Mouse (Mus musculus) neural tube, embryonic 13.5 days (tissue): ENCODE results near the gene Il12rb2. TPM values are rescaled to one million over a fixed set of nuclear protein-coding genes. Genes with fewer than 3 reads are reported as not detected.

ENCODE experiments used
- ATAC-seq: fragments of 200-750 bp; cut with Nextera tagmentation; 2 replicates; pipeline ENCODE4 v1.8.0; 2017; ENCODE audit warnings: low read depth, mild to moderate bottlenecking, moderate TSS enrichment, moderate library complexity
- H3K27ac ChIP-seq: fragments of 300-500 bp; sonication (generic); replicated peaks from 2 replicates; pipeline ENCODE4 v1.5.1; 2015; ENCODE audit warnings: moderate library complexity, mild to moderate bottlenecking, inconsistent platforms
- H3K27me3 ChIP-seq: fragments of 300-500 bp; sonication (generic); 2 replicates; pipeline ENCODE4 v1.6.1; 2015; ENCODE audit warnings: mild to moderate bottlenecking, inconsistent platforms
- H3K36me3 ChIP-seq: fragments of 300-500 bp; sonication (generic); 2 replicates; pipeline ENCODE4 v1.6.1; 2015; ENCODE audit warnings: mild to moderate bottlenecking, inconsistent platforms
- H3K4me1 ChIP-seq: fragments of 300-500 bp; sonication (generic); replicated peaks from 2 replicates; pipeline ENCODE4 v1.6.1; 2015; ENCODE audit warnings: inconsistent platforms
- H3K4me2 ChIP-seq: fragments of 300-500 bp; sonication (generic); 2 replicates; pipeline ENCODE4 v1.6.1; 2015; ENCODE audit warnings: inconsistent platforms, mild to moderate bottlenecking, moderate library complexity
- H3K4me3 ChIP-seq: fragments of 300-500 bp; sonication (generic); 2 replicates; pipeline ENCODE4 v1.5.1; 2015; ENCODE audit warnings: mild to moderate bottlenecking, inconsistent platforms
- H3K9ac ChIP-seq: fragments of 300-500 bp; sonication (generic); 2 replicates; pipeline ENCODE4 v1.6.1; 2015; ENCODE audit warnings: moderate library complexity, mild to moderate bottlenecking, inconsistent platforms
- H3K9me3 ChIP-seq: fragments of 300-500 bp; sonication (generic); 2 replicates; pipeline ENCODE4 v1.6.1; 2016; ENCODE audit warnings: inconsistent platforms
- WGBS: fragments of 180-500 bp; shearing (Covaris S2); methylation state at CpG from one replicate; pipeline ENCODE4 v1.1.7; 2015; 5-methylcytosine and 5-hydroxymethylcytosine counted together
- polyA plus RNA-seq: library from polyadenylated mRNA; unstranded; fragments of >200 nt; fragmentation: Nextera tagmentation; extraction: Ambion mirVana; gene quantifications from 2 replicates; pipeline ENCODE4 v1.2.1, GENCODE M21; 2015

Gene Il12rb2
- polyA plus RNA-seq, 1 experiment from 2014 or later = 0.10 TPM

DNA sequence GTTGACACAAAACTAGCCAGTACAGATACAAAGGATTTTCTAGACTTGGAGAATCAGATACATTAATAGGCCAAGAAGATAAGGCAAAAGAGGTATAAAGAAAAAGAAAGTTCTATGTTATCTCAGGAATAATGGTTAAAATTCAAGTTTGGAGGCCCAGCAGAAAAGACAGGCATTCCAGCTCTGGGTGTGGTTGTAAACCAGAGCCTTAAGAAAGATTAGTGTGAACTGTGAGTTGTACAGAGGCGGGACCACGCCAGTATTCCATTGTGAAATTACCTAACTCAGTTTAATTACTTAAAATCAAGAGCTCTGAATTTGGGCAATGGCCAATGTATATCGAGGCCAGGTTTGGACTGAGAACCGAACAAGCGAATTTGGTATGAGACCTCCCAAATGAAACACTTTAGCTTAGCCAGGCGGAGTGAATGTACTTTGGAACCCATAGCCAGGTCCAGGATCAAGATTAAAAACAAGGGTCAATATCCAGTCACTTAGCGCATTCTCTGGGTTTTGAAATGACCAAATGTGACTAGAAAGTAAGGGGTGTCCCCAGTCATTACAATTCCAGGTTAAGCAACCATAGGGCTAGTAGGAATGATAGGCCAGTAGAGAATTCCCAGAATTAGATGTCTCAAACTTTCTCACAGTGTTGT is 132.1 kb downstream of the Il12rb2 start:
- Histone ChIP-seq H3K36me3 (no peaks in the 10 kb centered on the region), H3K4me1 (no peaks in the 10 kb centered on the region), H3K27ac (no peak overlapping the region), H3K9me3 (no peaks in the 10 kb centered on the region), H3K9ac (no peak overlapping the region), H3K4me2 (no peak overlapping the region), H3K27me3 (no peaks in the 10 kb centered on the region), H3K4me3 (no peak overlapping the region)
- 94% methylated on average over 7 of the region's 7 CpGs for WGBS
- ATAC-seq = no peak

Other genes with a start within 250 kb of the Il12rb2 start
- 324 and 340 TPM in 2 replicates for gene Serbp1, start 138.0 kb downstream of the Il12rb2 start, polyA plus RNA-seq
- gene Il23r, start 115.7 kb upstream of the Il12rb2 start, polyA plus RNA-seq = not detected in 2 replicates
- 0.47 and 1.2 TPM in 2 replicates for gene Tacstd2, start 159.6 kb upstream of the Il12rb2 start, polyA plus RNA-seq